Mouse (Mus musculus) kidney, postnatal 0 days (tissue): ENCODE data around the gene Dyrk3. TPM values are rescaled to one million over a fixed set of nuclear protein-coding genes. Genes with fewer than 3 reads are reported as not detected.

Source experiments
- ATAC-seq: fragments of 200-750 bp; cut with Nextera tagmentation; replicated peaks from 2 replicates; pipeline ENCODE4 v1.8.0; 2017; ENCODE audit warnings: low read depth, moderate number of reproducible peaks, moderate TSS enrichment, moderate library complexity; ENCODE audit not compliant: low FRiP score
- DNase-seq: peaks from one replicate; pipeline ENCODE4 v3.0.0-alpha.2; 2016; ENCODE audit warnings: low spot score
- H3K27ac ChIP-seq: fragments of 300-500 bp; sonication (generic); 2 replicates; pipeline ENCODE4 v1.5.1; 2014; ENCODE audit warnings: mild to moderate bottlenecking
- H3K27me3 ChIP-seq: fragments of 300-500 bp; sonication (generic); 2 replicates; pipeline ENCODE4 v1.6.1; 2014; ENCODE audit warnings: low read length, mixed read lengths; ENCODE audit not compliant: insufficient read depth
- H3K36me3 ChIP-seq: fragments of 300-500 bp; sonication (generic); 2 replicates; pipeline ENCODE4 v1.6.1; 2014; ENCODE audit warnings: low read length, mixed read lengths; ENCODE audit not compliant: insufficient read depth
- H3K4me1 ChIP-seq: fragments of 300-500 bp; sonication (generic); replicated peaks from 2 replicates; pipeline ENCODE4 v1.6.1; 2014; ENCODE audit warnings: antibody characterized with exemption, low read length, mixed read lengths; ENCODE audit not compliant: insufficient read depth
- H3K4me2 ChIP-seq: fragments of 300-500 bp; sonication (generic); 2 replicates; pipeline ENCODE4 v1.6.1; 2014; ENCODE audit warnings: mild to moderate bottlenecking, low read length, moderate library complexity, mixed read lengths
- H3K4me3 ChIP-seq: fragments of 300-500 bp; sonication (generic); replicated peaks from 2 replicates; pipeline ENCODE4 v1.5.1; 2014; ENCODE audit warnings: low read depth, low read length
- H3K9ac ChIP-seq: fragments of 300-500 bp; sonication (generic); 2 replicates; pipeline ENCODE4 v1.6.1; 2014; ENCODE audit warnings: low read depth, low read length
- H3K9me3 ChIP-seq: fragments of 300-500 bp; sonication (generic); replicated peaks from 2 replicates; pipeline ENCODE4 v1.6.1; 2016; ENCODE audit warnings: low read length, inconsistent platforms, mixed read lengths
- CTCF ChIP-seq: IDR thresholded peaks from 2 replicates; pipeline ENCODE4 v1.5.1; 2016; ENCODE audit warnings: antibody characterized with exemption, low read depth, mild to moderate bottlenecking, moderate library complexity
- WGBS: fragments of 180-500 bp; shearing (Covaris S2); extraction: QIAGEN DNeasy Blood & Tissue Kit; methylation state at CpG from one replicate; pipeline ENCODE4 v1.1.7; 2014; 5-methylcytosine and 5-hydroxymethylcytosine counted together
- polyA plus RNA-seq: library from polyadenylated mRNA; unstranded; fragments of >200 nt; fragmentation: Nextera tagmentation; extraction: Ambion mirVana; gene quantifications from 2 replicates; pipeline ENCODE4 v1.2.1, GENCODE M21; 2015

The Dyrk3 gene
- polyA plus RNA-seq, 1 experiment from 2014 or later: 5.2 TPM

- H3K27ac ChIP-seq: no peak overlapping the region
- no peaks in the 10 kb centered on the region for H3K4me1 ChIP-seq
- H3K9me3 ChIP-seq: no peaks in the 10 kb centered on the region
- 94% methylated on average over 8 of the region's 8 CpGs for WGBS
- no peaks in the 10 kb centered on the region for H3K27me3 ChIP-seq
- DNase-seq: no peak
- ATAC-seq: no peak
- H3K9ac ChIP-seq: no peak overlapping the region
- no peak overlapping the region for H3K4me3 ChIP-seq
- no peak for TF ChIP-seq CTCF
- no peak overlapping the region for H3K4me2 ChIP-seq
- peaks cover 40% of the 10 kb centered on the region for H3K36me3 ChIP-seq
Measured at GRCm38 (mm10) chr1:131175819-131176218, 37.7 kb upstream of the Dyrk3 start.

- Histone ChIP-seq H3K9me3 (no peaks in the 10 kb centered on the region), H3K27me3 (no peaks in the 10 kb centered on the region), H3K9ac (no peak overlapping the region), H3K27ac (no peak overlapping the region), H3K4me3 (no peak overlapping the region), H3K36me3 (peaks cover 43% of the 10 kb centered on the region), H3K4me1 (no peaks in the 10 kb centered on the region), H3K4me2 (no peak overlapping the region)
- DNase-seq (no peak), ATAC-seq (no peak)
- WGBS: 100% methylated on average over 1 of the region's 1 CpGs
- TF ChIP-seq CTCF: no peak
Measured at GRCm38 (mm10) chr1:131175189-131175588, 37.0 kb upstream of the Dyrk3 start.

- ATAC-seq (peak; percentile 25; the same call in 1 of the 2 replicates), DNase-seq (no peak)
- Histone ChIP-seq H3K9me3 (no peaks in the 10 kb centered on the region), H3K27me3 (no peaks in the 10 kb centered on the region), H3K9ac (no peak overlapping the region), H3K4me2 (no peak overlapping the region), H3K27ac (no peak overlapping the region), H3K4me3 (no peak overlapping the region), H3K36me3 (peaks cover 40% of the 10 kb centered on the region), H3K4me1 (no peaks in the 10 kb centered on the region)
- peak; percentile 16; the same call in 1 of the 2 replicates for TF ChIP-seq CTCF
- 55% methylated on average over 12 of the region's 12 CpGs for WGBS
Measured at GRCm38 (mm10) chr1:131174299-131174861, 36.2 kb upstream of the Dyrk3 start.

- H3K27me3 ChIP-seq: no peaks in the 10 kb centered on the region
Measured at GRCm38 (mm10) chr1:131173809-131174208, 35.7 kb upstream of the Dyrk3 start.

GRCm38 (mm10) chr1:131173001-131173400, 34.9 kb upstream of the Dyrk3 start:
- no peak for DNase-seq
- H3K27me3 ChIP-seq: no peaks in the 10 kb centered on the region
- H3K4me3 ChIP-seq: no peak overlapping the region
- no peak overlapping the region for H3K9ac ChIP-seq
- no peak for TF ChIP-seq CTCF
- no peaks in the 10 kb centered on the region for H3K4me1 ChIP-seq
- H3K9me3 ChIP-seq: no peaks in the 10 kb centered on the region
- 0 out of 2 replicates have a peak overlapping the region, but pooled peaks have one; percentile 13 for H3K27ac ChIP-seq
- peaks cover 48% of the 10 kb centered on the region for H3K36me3 ChIP-seq
- WGBS: 83% methylated on average over 7 of the region's 7 CpGs
- H3K4me2 ChIP-seq: no peak overlapping the region
- no peak for ATAC-seq

More at GRCm38 (mm10) chr1:131173809-131174208, 35.7 kb upstream of the Dyrk3 start:
- H3K4me3 ChIP-seq: no peak overlapping the region
- H3K4me1 ChIP-seq: no peaks in the 10 kb centered on the region
- no peak for TF ChIP-seq CTCF
- H3K9me3 ChIP-seq: no peaks in the 10 kb centered on the region
- no peak overlapping the region for H3K9ac ChIP-seq
- H3K4me2 ChIP-seq: no peak overlapping the region
- peaks cover 40% of the 10 kb centered on the region for H3K36me3 ChIP-seq
- DNase-seq (no peak), ATAC-seq (no peak)
- H3K27ac ChIP-seq: peak overlapping the region; percentile 13; the same call in 1 of the 2 replicates
- 69% methylated on average over 6 of the region's 6 CpGs for WGBS

GRCm38 (mm10) chr1:131167612-131168011, 29.5 kb upstream of the Dyrk3 start:
- no peak for TF ChIP-seq CTCF
- H3K4me2 ChIP-seq: no peak overlapping the region
- H3K36me3 ChIP-seq: peaks cover 62% of the 10 kb centered on the region
- WGBS: 95% methylated on average over 10 of the region's 10 CpGs
- H3K27ac ChIP-seq: no peak overlapping the region
- H3K27me3 ChIP-seq: no peaks in the 10 kb centered on the region
- no peak overlapping the region for H3K4me3 ChIP-seq
- no peaks in the 10 kb centered on the region for H3K4me1 ChIP-seq
- H3K9me3 ChIP-seq: no peaks in the 10 kb centered on the region
- no peak for ATAC-seq
- no peak overlapping the region for H3K9ac ChIP-seq
- no peak for DNase-seq

GRCm38 (mm10) chr1:131164427-131164826, 26.3 kb upstream of the Dyrk3 start:
- Histone ChIP-seq H3K36me3 (peaks cover 62% of the 10 kb centered on the region), H3K27ac (no peak overlapping the region), H3K4me1 (no peaks in the 10 kb centered on the region), H3K4me3 (no peak overlapping the region), H3K9me3 (no peaks in the 10 kb centered on the region), H3K27me3 (no peaks in the 10 kb centered on the region), H3K9ac (no peak overlapping the region), H3K4me2 (no peak overlapping the region)
- ATAC-seq: no peak
- no peak for TF ChIP-seq CTCF
- WGBS: 35% methylated on average over 6 of the region's 6 CpGs
- no peak for DNase-seq
